Mouse (Mus musculus): ENCODE data around the gene Nudt6. TPM values are rescaled to one million over a fixed set of nuclear protein-coding genes. Genes with fewer than 3 reads are reported as not detected.
A peak's percentile ranks its signal among the peaks of the same experiment; 100 is the strongest.

Gene Nudt6
- polyA plus RNA-seq, 2 experiments = 5.9 to 7.2 TPM

DNA sequence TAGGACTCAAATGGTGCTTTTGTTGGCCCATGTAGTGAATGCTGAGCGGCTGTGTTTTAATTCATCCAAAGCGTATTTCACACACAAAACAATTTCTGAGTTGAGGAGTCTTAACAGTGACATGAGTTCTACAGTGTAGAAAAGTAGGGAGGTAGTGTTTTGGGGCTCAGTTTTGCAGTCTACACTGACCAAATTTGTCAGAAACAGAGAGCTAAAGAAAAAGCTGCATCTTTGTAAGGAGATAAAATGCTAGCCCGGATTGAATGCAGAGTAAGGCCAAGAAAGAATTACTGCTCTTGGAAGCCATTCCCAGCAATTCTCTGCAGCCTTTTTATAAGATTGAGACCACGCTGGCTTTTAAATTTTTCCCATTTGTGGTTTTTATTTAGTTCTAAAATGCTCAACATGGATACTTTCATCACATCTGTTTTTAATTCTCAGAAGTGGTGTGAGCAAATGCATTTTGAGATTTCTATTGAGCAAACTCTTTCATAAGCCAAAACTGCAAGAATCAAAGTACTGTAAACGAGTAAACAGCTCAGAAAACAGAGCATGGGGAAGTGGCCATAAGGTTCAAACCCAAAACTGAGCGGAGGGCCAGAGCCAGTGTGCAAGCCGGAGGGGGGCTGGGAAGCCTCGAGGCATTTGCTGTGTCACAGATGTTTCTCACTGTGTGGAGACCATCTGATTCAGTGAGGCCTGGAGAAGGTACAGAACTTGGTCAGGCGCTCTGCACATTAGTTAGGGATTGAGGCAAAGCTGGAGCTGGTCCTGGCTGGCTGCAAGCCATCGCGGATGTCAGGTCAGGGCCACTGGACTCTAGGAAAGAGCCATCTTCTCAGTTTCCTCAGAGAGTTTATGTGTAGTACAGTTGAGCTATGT, 18.0 kb downstream of the Nudt6 start:
- Histone ChIP-seq H3K9ac (ENCODE audit: low read depth, low read length, severe bottlenecking) (no peak overlapping the region), H3K4me3 (replicated peaks; ENCODE audit: low read length) (no peak overlapping the region), H3K9me3 (ENCODE audit: control insufficient read depth, low read length) (no peaks in the 10 kb centered on the region), H3K27me3 (ENCODE audit: control insufficient read depth, insufficient read depth, low read length) (no peaks in the 10 kb centered on the region), H3K4me2 (replicated peaks; ENCODE audit: low read depth, low read length, severe bottlenecking) (no peak overlapping the region), H3K4me1 (ENCODE audit: control insufficient read depth, insufficient read depth, low read length) (peaks cover 26% of the 10 kb centered on the region), H3K36me3 (ENCODE audit: control insufficient read depth, insufficient read depth, low read length) (no peaks in the 10 kb centered on the region), H3K27ac (replicated peaks; ENCODE audit: low read depth, low read length) (peak overlapping the region; percentile 91)
- no peak for TF ChIP-seq POLR2A (IDR thresholded peaks at IDR 0.05; ENCODE audit: borderline replicate concordance, extremely low read depth, insufficient read depth, insufficient read length)
- ATAC-seq (ENCODE audit: low FRiP score, low read depth) = peak; percentile 87
- DNase-seq (ENCODE audit: low spot score) = peak; percentile 87
- WGBS = 26% methylated on average over 11 of the region's 11 CpGs

DNA sequence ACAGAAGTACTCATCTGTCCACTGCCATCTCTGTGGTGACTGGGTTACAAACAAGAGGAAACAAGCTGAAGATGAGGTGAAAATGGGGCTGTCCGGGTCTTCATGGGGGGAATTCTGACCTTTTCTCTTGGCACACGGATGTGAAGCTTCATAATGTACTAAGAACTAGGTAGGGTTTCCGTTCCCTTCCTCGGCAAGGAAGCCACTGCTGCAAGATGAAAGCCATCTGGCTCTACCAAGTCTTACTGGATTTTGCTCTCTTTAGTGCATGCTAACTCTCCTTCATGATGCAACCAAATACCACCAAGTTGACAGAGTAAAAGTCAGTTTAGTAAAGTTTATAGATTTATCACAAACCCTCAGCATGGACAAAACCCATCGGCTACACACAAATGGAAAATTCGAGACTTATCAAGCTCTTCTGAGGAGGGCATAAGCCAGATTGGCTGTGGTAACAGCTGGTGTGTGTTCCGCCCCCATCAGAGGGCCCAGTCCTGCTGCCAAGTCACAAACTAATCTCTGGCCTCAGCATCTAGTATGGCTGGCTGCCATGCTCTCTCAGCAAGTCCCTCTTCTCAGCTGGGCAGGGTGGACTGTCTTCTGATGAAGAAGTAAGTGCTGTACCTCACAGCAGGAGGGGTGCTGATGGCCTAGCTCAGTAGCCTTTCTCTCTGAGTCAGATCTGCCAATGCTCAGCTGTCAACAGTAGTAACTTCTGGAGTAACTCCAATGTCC, 21.2 kb downstream of the Nudt6 start:
- Histone ChIP-seq H3K9me3 (ENCODE audit: control insufficient read depth, low read length) (no peaks in the 10 kb centered on the region), H3K27me3 (ENCODE audit: control insufficient read depth, insufficient read depth, low read length) (no peaks in the 10 kb centered on the region), H3K4me2 (replicated peaks; ENCODE audit: low read depth, low read length, severe bottlenecking) (no peak overlapping the region), H3K4me1 (ENCODE audit: control insufficient read depth, insufficient read depth, low read length) (peaks cover 26% of the 10 kb centered on the region), H3K9ac (ENCODE audit: low read depth, low read length, severe bottlenecking) (no peak overlapping the region), H3K36me3 (ENCODE audit: control insufficient read depth, insufficient read depth, low read length) (no peaks in the 10 kb centered on the region), H3K4me3 (replicated peaks; ENCODE audit: low read length) (no peak overlapping the region), H3K27ac (replicated peaks; ENCODE audit: low read depth, low read length) (no peak overlapping the region)
- TF ChIP-seq POLR2A (IDR thresholded peaks at IDR 0.05; ENCODE audit: borderline replicate concordance, extremely low read depth, insufficient read depth, insufficient read length) = no peak
- 78% methylated on average over 7 of the region's 7 CpGs for WGBS
- ATAC-seq (ENCODE audit: low FRiP score, low read depth) (no peak), DNase-seq (ENCODE audit: low spot score) (peak; percentile 30)

DNA sequence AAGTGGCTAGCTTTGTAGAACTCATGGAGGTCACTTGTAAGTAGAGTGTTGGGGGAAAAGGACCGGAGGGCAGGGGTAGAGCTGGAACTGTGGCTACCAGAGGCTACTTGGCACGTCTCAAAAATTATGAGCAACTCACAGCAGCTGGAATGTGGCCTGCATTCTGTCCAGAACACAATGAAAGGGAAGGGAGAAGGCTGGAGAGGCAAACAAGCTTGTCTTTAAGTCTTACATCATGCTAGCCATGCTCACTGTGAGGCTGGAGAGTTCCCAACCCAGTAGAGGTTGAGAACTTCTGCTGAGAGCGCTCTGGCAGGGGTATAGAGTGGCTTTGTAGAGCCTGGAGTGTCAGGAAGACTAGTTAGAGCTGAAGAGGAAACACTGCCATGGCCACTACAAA, 22.4 kb downstream of the Nudt6 start:
- no peak overlapping the region for H3K9ac ChIP-seq (ENCODE audit: low read depth, low read length, severe bottlenecking)
- no peak overlapping the region for H3K27ac ChIP-seq (replicated peaks; ENCODE audit: low read depth, low read length)
- no peaks in the 10 kb centered on the region for H3K36me3 ChIP-seq (ENCODE audit: control insufficient read depth, insufficient read depth, low read length)
- no peak overlapping the region for H3K4me2 ChIP-seq (replicated peaks; ENCODE audit: low read depth, low read length, severe bottlenecking)
- H3K4me3 ChIP-seq (replicated peaks; ENCODE audit: low read length) = no peak overlapping the region
- no peaks in the 10 kb centered on the region for H3K9me3 ChIP-seq (ENCODE audit: control insufficient read depth, low read length)
- no peak for TF ChIP-seq POLR2A (IDR thresholded peaks at IDR 0.05; ENCODE audit: borderline replicate concordance, extremely low read depth, insufficient read depth, insufficient read length)
- H3K27me3 ChIP-seq (ENCODE audit: control insufficient read depth, insufficient read depth, low read length) = no peaks in the 10 kb centered on the region
- 79% methylated on average over 3 of the region's 3 CpGs for WGBS
- no peak for ATAC-seq (ENCODE audit: low FRiP score, low read depth)
- H3K4me1 ChIP-seq (ENCODE audit: control insufficient read depth, insufficient read depth, low read length) = peaks cover 21% of the 10 kb centered on the region
- DNase-seq (ENCODE audit: low spot score) = no peak

DNA sequence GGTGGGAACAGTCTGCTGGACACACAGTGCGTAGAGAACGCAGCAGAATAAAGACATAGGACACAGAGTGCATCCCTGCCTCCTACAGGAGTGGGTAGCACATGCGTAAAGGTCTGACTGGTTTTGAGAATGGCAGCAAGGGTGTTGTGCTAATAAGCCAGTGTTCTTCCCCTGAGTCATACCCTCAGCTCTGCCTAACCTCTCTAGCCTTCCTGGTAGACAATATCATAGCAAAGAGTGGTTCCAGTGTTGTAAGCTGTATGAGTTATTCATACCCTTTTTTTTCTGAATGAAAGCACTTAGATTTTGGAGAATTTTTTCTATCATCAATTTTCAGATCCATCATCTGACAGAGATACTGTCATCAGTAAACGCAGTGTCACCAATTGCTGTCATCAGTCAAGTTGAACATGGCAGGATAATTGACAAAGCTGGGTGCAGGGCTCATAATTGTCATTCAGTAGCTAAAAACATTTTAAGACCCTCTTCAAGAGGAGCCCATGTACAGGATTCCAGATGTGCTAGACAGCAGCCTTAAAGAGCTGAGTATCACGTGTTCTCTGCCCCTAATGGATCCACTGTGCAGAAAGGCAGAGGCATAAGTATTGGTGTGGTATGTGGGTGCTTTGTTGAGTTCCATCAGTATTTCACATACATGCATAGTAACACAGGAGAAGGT, 22.9 kb downstream of the Nudt6 start:
- Histone ChIP-seq H3K4me1 (ENCODE audit: control insufficient read depth, insufficient read depth, low read length) (peaks cover 17% of the 10 kb centered on the region), H3K36me3 (ENCODE audit: control insufficient read depth, insufficient read depth, low read length) (no peaks in the 10 kb centered on the region), H3K27me3 (ENCODE audit: control insufficient read depth, insufficient read depth, low read length) (no peaks in the 10 kb centered on the region), H3K4me2 (replicated peaks; ENCODE audit: low read depth, low read length, severe bottlenecking) (no peak overlapping the region), H3K4me3 (replicated peaks; ENCODE audit: low read length) (no peak overlapping the region), H3K27ac (replicated peaks; ENCODE audit: low read depth, low read length) (no peak overlapping the region), H3K9ac (ENCODE audit: low read depth, low read length, severe bottlenecking) (no peak overlapping the region), H3K9me3 (ENCODE audit: control insufficient read depth, low read length) (no peaks in the 10 kb centered on the region)
- WGBS = 89% methylated on average over 5 of the region's 5 CpGs
- no peak for ATAC-seq (ENCODE audit: low FRiP score, low read depth)
- DNase-seq (ENCODE audit: low spot score) = no peak
- TF ChIP-seq POLR2A (IDR thresholded peaks at IDR 0.05; ENCODE audit: borderline replicate concordance, extremely low read depth, insufficient read depth, insufficient read length) = no peak

DNA sequence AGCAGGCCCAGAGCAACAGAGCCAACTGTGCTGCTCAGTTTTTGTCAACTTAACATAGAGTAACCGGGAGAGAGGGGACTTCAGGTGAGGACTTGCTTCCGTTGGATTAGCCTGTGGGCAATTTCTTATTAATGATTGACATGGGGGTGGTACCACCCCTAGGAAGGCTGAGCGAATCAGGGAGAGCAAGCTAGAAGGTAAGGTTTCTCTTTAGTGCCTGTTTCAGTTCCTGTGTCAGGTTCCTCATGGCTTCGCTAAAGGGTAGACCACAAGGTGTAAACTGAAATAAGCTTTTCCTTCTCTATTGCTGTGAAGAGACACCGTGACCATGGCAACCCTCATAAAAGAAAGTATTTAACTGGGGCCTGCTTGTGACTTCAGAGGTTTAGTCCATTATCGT, 32.7 kb downstream of the Nudt6 start:
- 0 out of 2 replicates have a peak, but pooled peaks cover 5% of the 10 kb centered on the region for H3K36me3 ChIP-seq (ENCODE audit: control insufficient read depth, insufficient read depth, low read length)
- ATAC-seq (ENCODE audit: low FRiP score, low read depth) (no peak), DNase-seq (ENCODE audit: low spot score) (no peak)
- no peaks in the 10 kb centered on the region for H3K9me3 ChIP-seq (ENCODE audit: control insufficient read depth, low read length)
- H3K4me3 ChIP-seq (replicated peaks; ENCODE audit: low read length) = no peak overlapping the region
- no peak overlapping the region for H3K27ac ChIP-seq (replicated peaks; ENCODE audit: low read depth, low read length)
- no peak overlapping the region for H3K4me2 ChIP-seq (replicated peaks; ENCODE audit: low read depth, low read length, severe bottlenecking)
- no peaks in the 10 kb centered on the region for H3K27me3 ChIP-seq (ENCODE audit: control insufficient read depth, insufficient read depth, low read length)
- WGBS = 76% methylated on average over 6 of the region's 6 CpGs
- H3K4me1 ChIP-seq (ENCODE audit: control insufficient read depth, insufficient read depth, low read length) = peaks cover 11% of the 10 kb centered on the region
- H3K9ac ChIP-seq (ENCODE audit: low read depth, low read length, severe bottlenecking) = no peak overlapping the region
- TF ChIP-seq POLR2A (IDR thresholded peaks at IDR 0.05; ENCODE audit: borderline replicate concordance, extremely low read depth, insufficient read depth, insufficient read length) = no peak

Measured in limb, embryonic 14.5 days (tissue).